Mouse (Mus musculus) heart, embryonic 13.5 days (tissue): ENCODE measurements around the gene Slc24a4. TPM values are rescaled to one million over a fixed set of nuclear protein-coding genes. Genes with fewer than 3 reads are reported as not detected.
A peak's percentile ranks its signal among the peaks of the same experiment; 100 is the strongest.

Source experiments
- ATAC-seq: fragments of 200-750 bp; cut with Nextera tagmentation; 2 replicates; pipeline ENCODE4 v1.8.0; 2017; ENCODE audit warnings: moderate TSS enrichment; ENCODE audit not compliant: insufficient number of reproducible peaks, low FRiP score, low TSS enrichment; ENCODE audit errors: extremely low read depth
- H3K27ac ChIP-seq: fragments of 300-500 bp; sonication (generic); replicated peaks from 2 replicates; pipeline ENCODE4 v1.5.1; 2015; ENCODE audit warnings: moderate library complexity, mild to moderate bottlenecking, inconsistent platforms
- H3K27me3 ChIP-seq: fragments of 300-500 bp; sonication (generic); replicated peaks from 2 replicates; pipeline ENCODE4 v1.6.1; 2015; ENCODE audit warnings: mild to moderate bottlenecking, inconsistent platforms
- H3K36me3 ChIP-seq: fragments of 300-500 bp; sonication (generic); 2 replicates; pipeline ENCODE4 v1.6.1; 2015; ENCODE audit warnings: mild to moderate bottlenecking, inconsistent platforms
- H3K4me1 ChIP-seq: fragments of 300-500 bp; sonication (generic); 2 replicates; pipeline ENCODE4 v1.6.1; 2015; ENCODE audit warnings: inconsistent platforms
- H3K4me2 ChIP-seq: fragments of 300-500 bp; sonication (generic); 2 replicates; pipeline ENCODE4 v1.6.1; 2015; ENCODE audit warnings: inconsistent platforms, mild to moderate bottlenecking, moderate library complexity
- H3K4me3 ChIP-seq: fragments of 300-500 bp; sonication (generic); 2 replicates; pipeline ENCODE4 v1.5.1; 2015; ENCODE audit warnings: moderate library complexity, mild to moderate bottlenecking, inconsistent platforms
- H3K9ac ChIP-seq: fragments of 300-500 bp; sonication (generic); 2 replicates; pipeline ENCODE4 v1.6.1; 2015; ENCODE audit warnings: inconsistent platforms, mild to moderate bottlenecking, moderate library complexity
- H3K9me3 ChIP-seq: fragments of 300-500 bp; sonication (generic); 2 replicates; pipeline ENCODE4 v1.6.1; 2016; ENCODE audit warnings: inconsistent platforms
- WGBS: fragments of 180-500 bp; shearing (Covaris S2); methylation state at CpG from one replicate; pipeline ENCODE4 v1.1.7; 2015; ENCODE audit warnings: mixed read lengths; 5-methylcytosine and 5-hydroxymethylcytosine counted together
- polyA plus RNA-seq: library from polyadenylated mRNA; unstranded; fragments of >200 nt; fragmentation: Nextera tagmentation; extraction: Ambion mirVana; gene quantifications from 2 replicates; pipeline ENCODE4 v1.2.1, GENCODE M21; 2015

Gene Slc24a4
- polyA plus RNA-seq, 1 experiment from 2014 or later: 2.8 TPM

- ATAC-seq: no peak
- H3K9ac ChIP-seq: no peak overlapping the region
- no peaks in the 10 kb centered on the region for H3K36me3 ChIP-seq
- peak overlapping the region; percentile 75 for H3K27ac ChIP-seq
- H3K4me1 ChIP-seq: peaks cover 20% of the 10 kb centered on the region
- H3K27me3 ChIP-seq: no peaks in the 10 kb centered on the region
- no peak overlapping the region for H3K4me2 ChIP-seq
- no peaks in the 10 kb centered on the region for H3K9me3 ChIP-seq
- no peak overlapping the region for H3K4me3 ChIP-seq
- 53% methylated on average over 5 of the region's 5 CpGs for WGBS
These were observed 38.8 kb downstream of the Slc24a4 start for GRCm38 (mm10) chr12:102167302-102167701.

DNA sequence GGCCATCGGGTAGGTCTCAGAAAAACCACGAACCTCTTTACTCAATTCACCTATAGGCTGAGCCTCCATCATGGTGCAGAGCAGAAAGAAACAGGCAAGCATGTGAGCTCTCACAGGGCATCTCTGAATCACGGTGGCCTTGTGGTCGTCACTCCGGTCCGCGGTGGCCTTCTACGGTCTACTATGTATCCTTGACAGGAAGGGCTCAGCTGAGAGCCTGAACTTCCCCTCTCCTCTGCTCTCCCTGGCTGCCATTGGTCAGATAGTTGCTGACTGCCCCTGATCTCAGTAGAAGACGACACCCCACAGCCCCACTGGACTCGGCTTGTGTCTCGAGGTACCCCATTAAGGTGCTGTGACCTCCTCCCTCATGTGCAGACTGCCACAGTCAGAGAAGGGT lies 44.2 kb downstream of the Slc24a4 start:
- Histone ChIP-seq H3K27ac (no peak overlapping the region), H3K4me1 (peaks cover 3% of the 10 kb centered on the region; the same call in 1 of the 2 replicates), H3K9me3 (no peaks in the 10 kb centered on the region), H3K4me2 (no peak overlapping the region), H3K9ac (no peak overlapping the region), H3K27me3 (no peaks in the 10 kb centered on the region), H3K4me3 (no peak overlapping the region), H3K36me3 (no peaks in the 10 kb centered on the region)
- 81% methylated on average over 11 of the region's 11 CpGs for WGBS
- ATAC-seq: no peak

- no peaks in the 10 kb centered on the region for H3K27me3 ChIP-seq
- no peak for ATAC-seq
- no peak overlapping the region for H3K4me2 ChIP-seq
- no peak overlapping the region for H3K4me3 ChIP-seq
- no peak overlapping the region for H3K9ac ChIP-seq
- 74% methylated on average over 5 of the region's 5 CpGs for WGBS
- H3K9me3 ChIP-seq: no peaks in the 10 kb centered on the region
- H3K4me1 ChIP-seq: no peaks in the 10 kb centered on the region
- no peak overlapping the region for H3K27ac ChIP-seq
- no peaks in the 10 kb centered on the region for H3K36me3 ChIP-seq
These were observed 44.8 kb downstream of the Slc24a4 start for GRCm38 (mm10) chr12:102173345-102173744.

DNA sequence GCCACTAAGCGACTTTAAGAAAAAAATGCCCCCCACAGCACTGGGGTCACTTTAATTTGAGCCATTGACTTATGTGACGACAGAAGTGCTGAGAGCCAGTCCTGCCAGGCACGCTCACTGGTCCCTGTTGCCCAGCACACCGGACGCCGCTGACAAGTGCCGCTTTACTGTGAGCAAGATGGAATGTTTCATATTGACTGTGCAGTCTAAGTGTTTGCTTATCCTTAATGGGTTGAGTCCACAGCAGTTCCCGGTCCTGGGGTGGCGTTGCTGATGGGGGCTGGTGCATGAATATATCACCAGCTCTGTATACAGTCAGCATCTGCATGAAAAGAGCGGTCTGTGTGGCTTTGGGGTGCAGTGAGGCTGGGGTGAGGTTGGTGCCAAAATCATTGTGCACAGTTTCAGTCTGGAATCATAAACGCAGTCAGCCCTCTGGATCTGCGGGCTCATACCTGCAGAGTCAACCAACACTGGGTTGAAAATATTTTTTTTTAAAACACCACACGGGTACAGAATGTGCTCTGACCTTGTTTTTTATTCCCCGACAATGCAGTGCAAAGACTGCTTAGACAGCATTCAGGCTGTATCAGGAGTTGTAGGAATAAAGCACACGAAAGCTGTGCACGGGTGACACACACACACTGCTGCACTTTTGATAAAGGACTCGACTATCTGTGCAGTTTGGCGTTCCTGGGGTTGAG lies 52.0 kb downstream of the Slc24a4 start:
- no peak for ATAC-seq
- Histone ChIP-seq H3K36me3 (no peaks in the 10 kb centered on the region), H3K4me2 (no peak overlapping the region), H3K9me3 (no peaks in the 10 kb centered on the region), H3K9ac (no peak overlapping the region), H3K4me3 (no peak overlapping the region), H3K4me1 (no peaks in the 10 kb centered on the region), H3K27me3 (no peaks in the 10 kb centered on the region), H3K27ac (no peak overlapping the region)
- WGBS: 59% methylated on average over 18 of the region's 18 CpGs

GRCm38 (mm10) chr12:102181799-102182357 lies 53.3 kb downstream of the Slc24a4 start:
- no peaks in the 10 kb centered on the region for H3K27me3 ChIP-seq
- 0 out of 2 replicates have a peak, but pooled peaks cover 1% of the 10 kb centered on the region for H3K9me3 ChIP-seq
- H3K9ac ChIP-seq: no peak overlapping the region
- H3K4me2 ChIP-seq: no peak overlapping the region
- 39% methylated on average over 5 of the region's 5 CpGs for WGBS
- no peak overlapping the region for H3K27ac ChIP-seq
- H3K4me3 ChIP-seq: no peak overlapping the region
- no peak for ATAC-seq
- H3K36me3 ChIP-seq: no peaks in the 10 kb centered on the region
- H3K4me1 ChIP-seq: no peaks in the 10 kb centered on the region

GRCm38 (mm10) chr12:102182621-102183020 lies 54.1 kb downstream of the Slc24a4 start:
- no peaks in the 10 kb centered on the region for H3K27me3 ChIP-seq
- H3K4me1 ChIP-seq: no peaks in the 10 kb centered on the region
- H3K9ac ChIP-seq: no peak overlapping the region
- 60% methylated on average over 6 of the region's 6 CpGs for WGBS
- no peaks in the 10 kb centered on the region for H3K36me3 ChIP-seq
- no peak overlapping the region for H3K4me2 ChIP-seq
- no peak for ATAC-seq
- 0 out of 2 replicates have a peak, but pooled peaks cover 3% of the 10 kb centered on the region for H3K9me3 ChIP-seq
- H3K27ac ChIP-seq: no peak overlapping the region
- H3K4me3 ChIP-seq: no peak overlapping the region

DNA sequence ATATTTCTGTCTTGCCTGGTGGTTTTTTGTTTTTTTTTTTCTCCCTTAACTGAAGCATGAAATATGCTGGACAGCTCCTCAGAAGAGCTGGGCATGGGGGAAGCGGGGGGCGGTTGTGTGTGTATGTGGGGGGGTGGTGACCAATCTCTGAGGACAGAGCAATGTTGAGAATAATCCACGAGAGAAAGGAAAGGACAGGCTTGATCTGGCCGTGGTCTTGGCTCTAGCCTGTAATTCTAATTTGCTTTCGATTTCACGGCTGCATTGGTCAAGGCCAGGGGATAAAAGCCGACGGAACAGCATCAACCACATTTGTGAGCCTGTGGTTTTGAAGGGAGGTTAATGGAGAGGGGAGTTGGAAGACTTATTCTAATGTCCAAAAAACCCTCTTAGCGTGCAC lies 54.7 kb downstream of the Slc24a4 start:
- WGBS: 67% methylated on average over 9 of the region's 9 CpGs
- H3K4me2 ChIP-seq: no peak overlapping the region
- H3K4me3 ChIP-seq: no peak overlapping the region
- H3K27ac ChIP-seq: no peak overlapping the region
- no peak for ATAC-seq
- no peaks in the 10 kb centered on the region for H3K36me3 ChIP-seq
- H3K27me3 ChIP-seq: no peaks in the 10 kb centered on the region
- H3K9ac ChIP-seq: no peak overlapping the region
- no peaks in the 10 kb centered on the region for H3K4me1 ChIP-seq
- peaks cover 7% of the 10 kb centered on the region; the same call in 1 of the 2 replicates for H3K9me3 ChIP-seq

DNA sequence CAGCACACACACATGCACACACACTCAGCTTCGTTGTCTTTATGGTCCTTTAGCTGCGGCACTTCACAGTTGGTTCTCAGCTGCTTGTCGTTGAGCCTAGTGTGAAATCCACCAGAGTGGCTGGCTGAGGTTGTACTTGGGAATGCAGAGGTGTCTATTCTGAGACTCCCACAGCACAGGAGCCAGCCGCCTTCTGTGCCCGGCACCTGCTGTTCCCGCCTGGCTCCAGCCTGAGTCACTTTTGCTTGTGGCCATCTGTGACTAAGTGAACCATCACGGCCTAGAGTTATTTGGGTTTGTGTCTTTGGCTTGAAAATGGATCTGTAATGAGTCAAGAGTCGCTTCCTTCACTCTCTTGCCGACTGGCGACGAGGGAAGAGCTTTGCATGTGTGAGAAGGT lies 62.3 kb downstream of the Slc24a4 start:
- ATAC-seq: no peak
- Histone ChIP-seq H3K4me1 (no peaks in the 10 kb centered on the region), H3K4me2 (no peak overlapping the region), H3K27ac (no peak overlapping the region), H3K4me3 (no peak overlapping the region), H3K9me3 (peaks cover 13% of the 10 kb centered on the region; the same call in 1 of the 2 replicates), H3K9ac (no peak overlapping the region), H3K27me3 (no peaks in the 10 kb centered on the region), H3K36me3 (no peaks in the 10 kb centered on the region)
- WGBS: 71% methylated on average over 11 of the region's 11 CpGs

GRCm38 (mm10) chr12:102201516-102201915 lies 73.0 kb downstream of the Slc24a4 start:
- Histone ChIP-seq H3K4me2 (no peak overlapping the region), H3K36me3 (no peaks in the 10 kb centered on the region), H3K4me3 (no peak overlapping the region), H3K27ac (no peak overlapping the region), H3K9ac (no peak overlapping the region), H3K27me3 (no peaks in the 10 kb centered on the region), H3K9me3 (no peaks in the 10 kb centered on the region), H3K4me1 (peaks cover 11% of the 10 kb centered on the region)
- WGBS: 66% methylated on average over 4 of the region's 4 CpGs
- ATAC-seq: no peak

DNA sequence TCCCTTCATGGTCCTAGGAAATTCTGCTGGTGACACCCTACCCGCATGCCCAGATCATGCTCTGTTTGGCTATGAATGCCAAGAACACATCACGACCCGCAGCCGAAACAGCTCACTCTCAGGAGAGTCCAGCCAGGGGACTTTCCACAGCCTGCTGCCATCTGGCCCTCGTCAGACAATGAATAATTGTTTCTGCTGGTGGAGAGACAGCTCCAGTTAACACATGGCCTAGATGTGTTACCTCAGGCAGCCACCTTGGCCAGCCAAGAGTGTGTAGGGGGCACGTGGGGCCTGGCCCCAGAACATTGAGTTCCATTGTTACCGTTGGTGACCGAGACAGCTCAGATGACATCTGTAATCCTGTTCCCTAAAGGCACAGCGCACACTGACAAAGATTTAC lies 74.4 kb downstream of the Slc24a4 start:
- ATAC-seq: no peak
- H3K9ac ChIP-seq: no peak overlapping the region

DNA sequence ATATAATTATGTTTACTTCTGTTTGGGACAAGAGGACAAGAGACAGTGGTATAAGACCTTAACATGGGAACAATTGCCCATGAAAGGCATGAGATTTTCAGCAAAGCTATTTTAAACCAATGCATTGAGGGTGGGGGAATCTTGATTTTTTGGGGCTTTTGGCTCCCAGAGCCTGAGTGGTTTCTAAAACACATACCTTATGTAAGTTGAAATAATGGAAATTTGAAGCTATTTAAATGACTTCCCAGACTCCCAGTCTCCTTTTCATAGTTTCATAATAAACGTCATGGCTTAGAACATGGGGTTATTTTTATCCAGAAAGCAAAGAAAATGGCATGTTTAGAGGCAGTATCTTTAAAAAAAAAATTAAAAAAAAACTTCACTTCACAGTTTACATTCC lies 77.9 kb downstream of the Slc24a4 start:
- ATAC-seq: no peak
- 47% methylated on average over 1 of the region's 1 CpGs for WGBS
- H3K9ac ChIP-seq: no peak overlapping the region

More for the DNA sequence above, 74.4 kb downstream of the Slc24a4 start:
- 58% methylated on average over 9 of the region's 9 CpGs for WGBS
- H3K4me1 ChIP-seq: peaks cover 11% of the 10 kb centered on the region
- H3K4me3 ChIP-seq: no peak overlapping the region
- H3K36me3 ChIP-seq: no peaks in the 10 kb centered on the region
- no peaks in the 10 kb centered on the region for H3K27me3 ChIP-seq
- H3K27ac ChIP-seq: no peak overlapping the region
- no peak overlapping the region for H3K4me2 ChIP-seq
- no peaks in the 10 kb centered on the region for H3K9me3 ChIP-seq

GRCm38 (mm10) chr12:102207245-102207644 lies 78.7 kb downstream of the Slc24a4 start:
- no peaks in the 10 kb centered on the region for H3K36me3 ChIP-seq
- H3K4me1 ChIP-seq: peaks cover 13% of the 10 kb centered on the region
- no peak overlapping the region for H3K4me3 ChIP-seq
- no peak overlapping the region for H3K4me2 ChIP-seq
- H3K9me3 ChIP-seq: no peaks in the 10 kb centered on the region
- no peak overlapping the region for H3K9ac ChIP-seq
- WGBS: 85% methylated on average over 7 of the region's 7 CpGs
- H3K27ac ChIP-seq: 0 out of 2 replicates have a peak overlapping the region, but pooled peaks have one; percentile 15
- H3K27me3 ChIP-seq: no peaks in the 10 kb centered on the region
- ATAC-seq: no peak

More for the DNA sequence above, 77.9 kb downstream of the Slc24a4 start:
- Histone ChIP-seq H3K36me3 (no peaks in the 10 kb centered on the region), H3K9me3 (no peaks in the 10 kb centered on the region), H3K4me3 (no peak overlapping the region), H3K27me3 (no peaks in the 10 kb centered on the region), H3K4me2 (no peak overlapping the region), H3K27ac (no peak overlapping the region), H3K4me1 (peaks cover 11% of the 10 kb centered on the region)
